Mouse (Mus musculus) limb, embryonic 11.5 days (tissue): ENCODE data around the gene Olfr94. TPM values are rescaled to one million over a fixed set of nuclear protein-coding genes. Genes with fewer than 3 reads are reported as not detected.

Experiments
- ATAC-seq: fragments of 200-750 bp; cut with Nextera tagmentation; 2 replicates; pipeline ENCODE4 v1.8.0; 2017; ENCODE audit warnings: low read depth; ENCODE audit not compliant: insufficient number of reproducible peaks, low FRiP score, low TSS enrichment
- DNase-seq: peaks from one replicate; pipeline ENCODE4 v3.0.0-alpha.2; 2015; ENCODE audit warnings: low spot score
- H3K27ac ChIP-seq: fragments of 300-500 bp; sonication (generic); replicated peaks from 2 replicates; pipeline ENCODE4 v1.5.1; 2014; ENCODE audit warnings: low read depth, mild to moderate bottlenecking, low read length
- H3K27me3 ChIP-seq: fragments of 300-500 bp; sonication (generic); 2 replicates; pipeline ENCODE4 v1.6.1; 2014; ENCODE audit warnings: mild to moderate bottlenecking, low read length, mixed read lengths; ENCODE audit not compliant: control insufficient read depth, insufficient read depth
- H3K36me3 ChIP-seq: fragments of 300-500 bp; sonication (generic); 2 replicates; pipeline ENCODE4 v1.6.1; 2014; ENCODE audit warnings: mild to moderate bottlenecking, low read length, moderate library complexity, mixed read lengths; ENCODE audit not compliant: control insufficient read depth, insufficient read depth
- H3K4me1 ChIP-seq: fragments of 300-500 bp; sonication (generic); 2 replicates; pipeline ENCODE4 v1.6.1; 2014; ENCODE audit warnings: low read length, mixed read lengths; ENCODE audit not compliant: control insufficient read depth, insufficient read depth
- H3K4me2 ChIP-seq: fragments of 300-500 bp; sonication (generic); 2 replicates; pipeline ENCODE4 v1.6.1; 2014; ENCODE audit warnings: low read depth, mild to moderate bottlenecking, moderate library complexity; ENCODE audit not compliant: severe bottlenecking
- H3K4me3 ChIP-seq: fragments of 300-500 bp; sonication (generic); 2 replicates; pipeline ENCODE4 v1.5.1; 2014; ENCODE audit warnings: low read depth, low read length
- H3K9ac ChIP-seq: fragments of 300-500 bp; sonication (generic); 2 replicates; pipeline ENCODE4 v1.6.1; 2014; ENCODE audit warnings: mild to moderate bottlenecking, low read length
- H3K9me3 ChIP-seq: fragments of 300-500 bp; sonication (generic); 2 replicates; pipeline ENCODE4 v1.6.1; 2016; ENCODE audit warnings: low read length; ENCODE audit not compliant: control insufficient read depth
- WGBS: fragments of 180-500 bp; shearing (Covaris S2); extraction: QIAGEN DNeasy Blood & Tissue Kit; methylation state at CpG from one replicate; pipeline ENCODE4 v1.1.7; 2014; 5-methylcytosine and 5-hydroxymethylcytosine counted together
- polyA plus RNA-seq: library from polyadenylated mRNA; unstranded; fragments of >200 nt; fragmentation: Nextera tagmentation; extraction: Ambion mirVana; gene quantifications from 2 replicates; pipeline ENCODE4 v1.2.1, GENCODE M21; 2014

Olfr94 gene
- polyA plus RNA-seq, 1 experiment from 2014 or later, result not detected

- no peaks in the 10 kb centered on the region for H3K9me3 ChIP-seq
- no peak overlapping the region for H3K27ac ChIP-seq
- ATAC-seq (no peak), DNase-seq (no peak)
- no peaks in the 10 kb centered on the region for H3K36me3 ChIP-seq
- H3K4me1 ChIP-seq, result no peaks in the 10 kb centered on the region
- no peak overlapping the region for H3K4me3 ChIP-seq
- H3K9ac ChIP-seq, result no peak overlapping the region
- 49% methylated on average over 2 of the region's 2 CpGs for whole genome bisulfite sequencing
- no peak overlapping the region for H3K4me2 ChIP-seq
- H3K27me3 ChIP-seq, result no peaks in the 10 kb centered on the region
These were observed 10.1 kb downstream of the Olfr94 start for GRCm38 (mm10) chr17:37190711-37191110.

DNA sequence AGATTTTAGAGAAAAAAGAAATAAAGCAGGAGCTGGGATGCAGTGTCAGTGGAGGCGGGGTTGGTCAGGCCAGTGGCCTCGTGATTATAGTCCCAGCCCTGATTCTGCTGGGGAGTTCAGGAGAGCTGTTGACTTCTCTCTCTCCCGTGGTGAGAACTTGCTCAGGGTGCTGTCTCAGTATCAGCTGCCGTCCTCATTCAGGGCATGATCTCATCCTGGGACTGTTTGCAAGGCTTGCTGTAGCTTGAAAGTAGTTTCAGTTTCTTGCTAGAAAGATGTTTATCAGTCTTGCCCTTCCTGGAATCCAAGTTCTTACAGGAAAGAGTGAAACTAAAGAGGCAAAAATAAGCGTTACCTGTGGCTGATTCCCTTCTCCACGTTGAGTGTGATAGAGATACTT, 15.3 kb downstream of the Olfr94 start:
- Histone ChIP-seq H3K9ac (no peak overlapping the region), H3K4me1 (no peaks in the 10 kb centered on the region), H3K27me3 (no peaks in the 10 kb centered on the region), H3K27ac (no peak overlapping the region), H3K4me2 (no peak overlapping the region), H3K4me3 (no peak overlapping the region), H3K36me3 (no peaks in the 10 kb centered on the region), H3K9me3 (no peaks in the 10 kb centered on the region)
- no peak for DNase-seq
- WGBS, result 45% methylated on average over 6 of the region's 6 CpGs
- ATAC-seq, result no peak

GRCm38 (mm10) chr17:37161394-37161793, 39.4 kb downstream of the Olfr94 start, which contains the start of gene Olfr93:
Gene Olfr93 (minus strand): TSS chr17:37161494.
- H3K27ac ChIP-seq, result no peak within 1 kb of the TSS
- DNase-seq (no peak), ATAC-seq (no peak)
- no peak within 1 kb of the TSS for H3K9ac ChIP-seq
- no peak within 1 kb of the TSS for H3K4me2 ChIP-seq
- H3K4me1 ChIP-seq, result no peaks in the 10 kb centered on the region
- H3K27me3 ChIP-seq, result no peaks in the 10 kb centered on the region
- no peaks in the 10 kb centered on the region for H3K9me3 ChIP-seq
- H3K36me3 ChIP-seq, result no peaks in the 10 kb centered on the region
- no peak within 1 kb of the TSS for H3K4me3 ChIP-seq

Other genes with a start within 250 kb of the Olfr94 start
- 142 and 147 TPM in 2 replicates for gene Ppp1r11, start 249.3 kb downstream of the Olfr94 start, polyA plus RNA-seq
- 118 and 119 TPM in 2 replicates for gene Znrd1, start 242.4 kb downstream of the Olfr94 start, polyA plus RNA-seq
- gene Znrd1as, start 242.4 kb downstream of the Olfr94 start, polyA plus RNA-seq, result 7.8 and 8.7 TPM in 2 replicates
- not detected in 2 replicates for gene 2410137M14Rik, start 219.8 kb downstream of the Olfr94 start, polyA plus RNA-seq
- 0.49 and 0.65 TPM in 2 replicates for gene H2-M5, start 211.5 kb downstream of the Olfr94 start, polyA plus RNA-seq
- 101 and 106 TPM in 2 replicates for gene Zfp57, start 199.8 kb downstream of the Olfr94 start, polyA plus RNA-seq
- gene Mog, start 177.6 kb downstream of the Olfr94 start, polyA plus RNA-seq, result 0.25 and 0.26 TPM in 2 replicates
- gene Gabbr1, start 155.0 kb downstream of the Olfr94 start, polyA plus RNA-seq, result 7.9 and 9.7 TPM in 2 replicates
- 0.09 TPM in 1 of 2 replicates, not detected in the other for gene Olfr90, start 112.5 kb downstream of the Olfr94 start, polyA plus RNA-seq
- gene Olfr91, start 102.7 kb downstream of the Olfr94 start, polyA plus RNA-seq, result 0.14 TPM in 1 of 2 replicates, not detected in the other
- not detected in 2 replicates for gene Olfr92, start 80.9 kb downstream of the Olfr94 start, polyA plus RNA-seq
- not detected in 2 replicates for gene Olfr93, start 39.5 kb downstream of the Olfr94 start, polyA plus RNA-seq
- gene Ubd, start 7.1 kb downstream of the Olfr94 start, polyA plus RNA-seq, result not detected in 2 replicates
- not detected in 2 replicates for gene Olfr95, start 12.1 kb upstream of the Olfr94 start, polyA plus RNA-seq
- not detected in 2 replicates for gene Olfr96, start 19.2 kb upstream of the Olfr94 start, polyA plus RNA-seq
- gene Olfr97, start 36.3 kb upstream of the Olfr94 start, polyA plus RNA-seq, result not detected in 2 replicates
- gene Olfr98, start 62.8 kb upstream of the Olfr94 start, polyA plus RNA-seq, result not detected in 2 replicates
- 0.95 and 1.3 TPM in 2 replicates for gene H2-M3, start 69.2 kb upstream of the Olfr94 start, polyA plus RNA-seq
- not detected in 2 replicates for gene Olfr99, start 82.5 kb upstream of the Olfr94 start, polyA plus RNA-seq
- not detected in 2 replicates for gene Olfr101, start 103.3 kb upstream of the Olfr94 start, polyA plus RNA-seq
- gene Olfr102, start 116.1 kb upstream of the Olfr94 start, polyA plus RNA-seq, result not detected in 2 replicates
- not detected in 2 replicates for gene Olfr103, start 138.7 kb upstream of the Olfr94 start, polyA plus RNA-seq
- not detected in 2 replicates for gene Olfr104-ps, start 158.6 kb upstream of the Olfr94 start, polyA plus RNA-seq
- not detected in 2 replicates for gene Olfr105-ps, start 178.0 kb upstream of the Olfr94 start, polyA plus RNA-seq
- not detected in 2 replicates for gene Olfr106-ps, start 189.4 kb upstream of the Olfr94 start, polyA plus RNA-seq
- not detected in 2 replicates for gene Olfr107, start 198.2 kb upstream of the Olfr94 start, polyA plus RNA-seq
- gene Olfr108, start 244.5 kb upstream of the Olfr94 start, polyA plus RNA-seq, result not detected in 2 replicates